Mouse (Mus musculus): Measurements from ENCODE around the gene Tnpo1. TPM values are rescaled to one million over a fixed set of nuclear protein-coding genes. Genes with fewer than 3 reads are reported as not detected.
A peak's percentile ranks its signal among the peaks of the same experiment; 100 is the strongest.
"Not testable (repeated sequence)": the region's sequence is repeated elsewhere in the genome, so short reads cannot be mapped to it uniquely, and the experiment has no call there.

The Tnpo1 gene
- total RNA-seq, 2 experiments from 2014 or later = 59.2 to 70.0 TPM

DNA sequence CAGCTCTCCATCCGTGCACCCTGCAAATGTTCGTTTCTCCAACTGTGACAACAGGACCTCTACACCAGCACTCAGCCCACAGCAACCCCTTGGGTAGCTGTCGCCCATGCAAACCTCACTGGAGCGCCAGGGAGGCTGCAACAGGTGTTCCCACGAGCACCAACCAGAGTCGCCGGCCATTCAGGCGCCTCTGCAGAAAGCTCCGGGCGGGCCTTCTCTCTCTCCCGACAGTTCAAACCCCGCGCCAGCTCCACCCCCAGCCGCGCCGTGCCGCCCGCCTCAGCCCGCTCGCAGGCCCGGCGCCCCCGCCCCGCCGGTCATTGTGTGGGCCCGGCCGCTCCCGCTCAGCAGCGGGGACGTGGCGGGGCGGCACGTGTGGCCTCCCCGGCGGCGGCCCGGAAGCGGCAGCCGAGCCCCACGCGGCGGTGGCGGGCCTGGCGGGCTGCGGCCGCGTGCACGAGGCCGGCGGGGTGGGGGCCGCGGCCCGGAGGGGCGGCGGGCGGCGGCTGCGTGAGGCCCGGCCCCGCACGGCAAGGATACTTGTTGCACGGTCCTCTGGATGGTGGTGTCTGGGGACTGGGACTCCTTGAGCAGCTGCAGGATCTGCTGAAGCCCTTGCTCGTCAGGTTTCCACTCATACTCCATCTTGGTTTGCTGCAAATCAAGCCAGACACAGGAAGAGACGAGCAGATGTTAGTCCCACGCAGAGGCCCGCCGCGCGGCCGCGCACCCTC, 35.9 kb downstream of the Tnpo1 start:
- peak; percentile 62 to 68 for DNase-seq

DNA sequence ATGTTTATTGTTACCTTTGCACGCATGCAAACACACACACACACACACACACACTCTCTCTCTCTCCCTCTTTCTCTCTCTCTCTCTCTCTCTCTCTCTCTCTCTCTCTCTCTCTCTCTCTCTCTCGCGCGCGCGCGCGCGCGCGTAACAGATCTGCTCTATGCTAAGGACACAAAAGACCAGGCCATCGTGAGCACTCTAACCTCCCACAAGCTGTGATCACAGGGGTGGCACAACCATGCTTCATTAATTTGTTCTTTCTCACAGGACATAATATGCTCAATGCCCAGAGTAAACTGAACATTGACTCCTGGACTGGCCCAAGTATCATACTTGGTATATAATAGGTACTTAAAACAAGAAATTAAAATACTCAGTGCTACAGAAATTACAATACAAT, 37.0 kb downstream of the Tnpo1 start:
- DNase-seq = no peak

- DNase-seq = no peak
These were observed 42.4 kb downstream of the Tnpo1 start for GRCm38 (mm10) chr13:98883774-98884173.

DNA sequence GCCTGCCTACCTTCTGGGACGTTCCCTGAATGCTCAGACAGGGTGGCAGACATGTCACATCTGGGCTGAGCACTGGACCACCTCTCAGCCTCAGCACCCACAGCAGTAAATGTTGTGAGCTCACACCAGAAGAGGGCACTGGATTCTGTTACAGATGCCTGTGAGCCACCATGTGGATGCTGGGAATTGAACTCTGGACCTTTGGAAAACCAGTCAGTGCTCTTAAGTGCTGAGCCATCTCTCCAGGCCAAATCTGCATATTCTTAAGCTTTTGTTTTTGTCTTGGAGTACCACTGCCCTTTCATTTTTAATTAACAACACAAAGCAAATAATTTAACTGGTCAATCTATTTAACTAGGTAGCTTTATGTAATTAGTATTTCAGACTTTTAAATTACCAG, 44.2 kb downstream of the Tnpo1 start:
- DNase-seq = no peak

GRCm38 (mm10) chr13:98880336-98880735, 45.8 kb downstream of the Tnpo1 start:
- DNase-seq = peak; percentile 52 to 65

GRCm38 (mm10) chr13:98879422-98879821, 46.8 kb downstream of the Tnpo1 start:
- DNase-seq = no peak

GRCm38 (mm10) chr13:98877165-98877564, 49.0 kb downstream of the Tnpo1 start:
- no peak for DNase-seq

DNA sequence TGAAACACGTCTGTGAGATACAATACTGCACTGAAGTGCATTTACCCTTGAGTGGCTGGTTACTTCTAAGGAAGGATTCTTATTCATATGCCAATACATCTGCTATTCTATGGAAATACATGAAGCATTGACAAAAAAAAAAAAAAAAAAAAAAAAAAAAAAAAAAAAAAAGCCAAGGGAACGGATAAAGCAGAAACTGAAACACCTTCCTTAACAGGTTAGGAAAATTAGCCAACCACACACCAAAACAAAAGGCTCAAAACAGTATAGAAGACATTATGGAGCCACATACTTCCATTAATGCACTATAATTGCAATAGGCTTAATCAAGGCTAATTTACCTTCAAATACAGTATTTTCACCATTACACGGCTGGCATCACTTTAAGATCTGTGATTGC, 51.5 kb downstream of the Tnpo1 start:
- DNase-seq = no peak

DNA sequence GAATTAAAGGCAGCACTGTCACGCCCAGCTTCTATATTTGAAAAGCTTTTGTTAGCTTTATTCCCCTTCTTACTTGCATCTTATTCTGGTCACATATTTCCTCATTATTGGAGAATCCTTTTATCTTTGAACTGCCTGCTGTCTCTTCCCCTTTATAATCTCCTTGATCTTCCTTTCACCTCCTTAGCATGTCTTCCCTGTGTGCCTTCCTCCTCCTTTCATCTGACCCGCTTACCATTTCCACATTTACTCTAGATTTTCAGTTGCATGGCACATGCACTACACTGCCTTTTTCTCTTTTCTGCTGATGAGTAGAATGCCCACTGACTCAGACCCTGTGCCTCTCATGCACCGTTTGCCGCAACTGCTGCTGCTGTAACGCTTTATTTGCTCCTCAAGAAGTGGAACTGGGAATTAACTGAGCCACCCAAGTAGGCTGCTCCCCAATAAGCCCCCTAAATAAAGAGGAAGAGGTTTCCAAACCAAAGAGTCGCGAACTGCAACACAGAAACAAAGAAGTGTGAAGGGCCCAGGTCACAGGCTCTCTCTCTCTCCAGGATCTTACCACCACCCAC, 53.8 kb downstream of the Tnpo1 start:
- DNase-seq = no peak

DNA sequence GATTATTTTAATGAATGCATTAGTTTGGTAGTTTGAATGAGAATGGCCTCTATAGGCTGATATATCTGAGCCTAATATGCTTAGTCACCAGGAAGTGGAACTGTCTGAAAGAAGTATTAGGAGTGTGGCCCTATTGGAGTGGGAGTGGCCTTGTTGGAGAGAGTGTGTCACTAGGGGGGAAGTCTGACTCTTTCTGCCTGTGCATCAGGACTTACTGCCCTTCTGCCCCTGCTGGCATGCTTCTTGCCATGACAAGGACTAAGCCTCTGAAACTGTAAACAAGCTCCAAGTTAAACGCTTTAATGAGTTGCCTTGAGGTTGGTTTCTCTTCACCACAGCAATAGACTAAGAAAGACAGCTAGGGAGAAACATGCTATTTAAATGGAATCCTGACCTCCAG, 54.9 kb downstream of the Tnpo1 start:
- peak in 1 of 2 experiments; percentile 32 for DNase-seq

DNA sequence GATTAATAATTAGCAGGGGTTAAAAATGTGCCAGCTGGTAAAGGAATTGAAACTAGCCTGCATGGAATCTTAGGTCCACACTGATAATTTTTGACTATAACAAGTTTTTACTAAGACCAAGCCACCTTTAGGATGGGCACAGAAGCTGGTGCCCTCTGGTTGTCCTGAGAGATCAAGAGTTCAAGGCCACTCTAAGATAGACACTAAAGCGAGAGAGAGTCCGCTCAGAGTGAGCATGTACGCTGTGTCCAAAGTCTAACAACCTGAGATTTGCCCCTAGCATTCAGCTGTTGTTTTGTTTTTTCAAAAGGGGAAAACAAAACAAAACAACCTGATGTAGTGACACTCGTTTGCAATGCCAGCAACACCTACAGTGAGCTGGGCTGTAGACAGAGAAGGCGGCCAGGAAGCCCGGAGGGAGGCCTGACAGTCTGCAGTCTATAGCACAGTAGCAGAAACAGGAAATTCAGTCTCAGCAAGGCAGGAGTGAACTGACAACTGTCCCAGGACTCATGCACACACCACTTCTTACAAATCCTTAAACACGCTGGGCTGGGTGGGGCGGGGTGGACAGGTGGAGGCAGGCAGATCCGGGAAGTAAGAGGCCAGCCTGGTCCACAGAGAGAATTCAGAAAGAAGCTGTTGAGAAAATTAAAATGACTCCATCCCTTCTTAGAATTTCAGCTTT, 57.8 kb downstream of the Tnpo1 start:
- DNase-seq = no peak

GRCm38 (mm10) chr13:98867810-98868209, 58.4 kb downstream of the Tnpo1 start:
- DNase-seq = peak; percentile 58 to 79

GRCm38 (mm10) chr13:98855291-98855690, 70.9 kb downstream of the Tnpo1 start:
- no peak for DNase-seq

- no peak for DNase-seq
These were observed 80.4 kb downstream of the Tnpo1 start for GRCm38 (mm10) chr13:98845794-98846193.

DNA sequence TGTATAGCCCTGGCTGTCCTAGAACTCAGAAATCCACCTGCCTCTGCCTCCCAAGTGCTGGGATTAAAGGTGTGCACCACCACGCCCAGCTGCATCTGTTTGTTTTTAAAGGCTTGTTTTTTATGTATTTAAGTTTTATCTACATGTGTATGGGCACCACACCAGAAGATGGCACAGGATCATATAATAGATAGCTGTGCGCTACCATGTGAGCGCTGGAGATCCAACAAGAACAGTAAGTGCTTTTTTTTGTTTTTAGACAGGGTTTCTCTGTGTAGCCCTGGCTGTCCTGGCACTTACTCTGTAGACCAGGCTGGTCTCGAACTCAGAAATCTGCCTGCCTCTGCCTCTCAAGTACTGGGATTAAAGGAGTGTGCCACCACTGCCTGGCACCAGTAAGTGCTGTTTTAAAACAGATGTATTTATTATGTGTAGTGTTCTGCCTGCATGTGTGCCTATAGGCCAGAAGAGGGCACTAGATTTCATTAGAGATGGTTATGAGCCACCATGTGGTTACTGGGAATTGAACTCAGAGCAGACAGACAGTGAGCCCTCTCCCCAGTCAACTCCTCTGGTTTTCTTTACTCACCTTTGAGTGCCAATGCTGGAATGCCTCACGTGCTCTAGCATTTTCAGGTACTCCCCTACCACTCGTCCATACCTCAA, 89.6 kb downstream of the Tnpo1 start:
- no peak for DNase-seq

DNA sequence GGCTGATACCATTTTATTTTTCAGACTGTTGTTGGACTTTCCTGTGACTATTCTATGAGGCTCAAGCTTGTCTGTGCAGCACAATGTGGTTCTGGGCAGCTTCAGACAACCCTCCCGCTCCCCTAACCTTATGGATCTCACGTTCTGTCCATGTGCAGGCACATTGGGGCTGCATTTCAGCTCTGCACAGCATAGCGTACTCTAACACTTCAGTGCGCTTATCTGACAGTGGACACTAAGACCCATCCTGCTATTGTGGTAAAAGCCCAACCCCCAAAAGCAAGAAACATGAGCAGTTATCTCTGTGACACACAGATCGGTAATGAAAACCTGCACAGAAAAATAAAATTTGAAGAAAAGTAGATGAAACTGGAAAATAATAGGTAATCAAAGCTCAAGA, 90.4 kb downstream of the Tnpo1 start:
- DNase-seq = no peak

DNA sequence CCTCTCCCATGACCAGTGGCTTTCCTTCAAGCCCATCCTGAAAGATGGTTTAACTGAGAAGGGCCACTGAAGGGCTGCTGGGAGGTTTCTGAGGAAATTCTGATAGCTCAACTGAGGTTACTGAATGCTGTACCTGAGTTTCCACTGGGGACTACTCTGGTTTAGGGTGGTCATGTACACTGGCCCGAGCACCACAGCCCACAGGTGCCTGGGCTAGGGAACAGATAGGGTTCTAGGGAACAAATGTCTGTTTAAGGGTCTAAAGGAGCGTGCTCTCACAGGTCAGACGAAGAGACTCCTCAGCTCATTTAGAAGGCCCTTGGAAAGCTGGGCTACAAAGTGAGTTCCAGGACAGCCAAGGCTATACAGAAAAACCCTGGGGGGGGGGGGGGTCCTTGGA, 91.5 kb downstream of the Tnpo1 start:
- no peak for DNase-seq

DNA sequence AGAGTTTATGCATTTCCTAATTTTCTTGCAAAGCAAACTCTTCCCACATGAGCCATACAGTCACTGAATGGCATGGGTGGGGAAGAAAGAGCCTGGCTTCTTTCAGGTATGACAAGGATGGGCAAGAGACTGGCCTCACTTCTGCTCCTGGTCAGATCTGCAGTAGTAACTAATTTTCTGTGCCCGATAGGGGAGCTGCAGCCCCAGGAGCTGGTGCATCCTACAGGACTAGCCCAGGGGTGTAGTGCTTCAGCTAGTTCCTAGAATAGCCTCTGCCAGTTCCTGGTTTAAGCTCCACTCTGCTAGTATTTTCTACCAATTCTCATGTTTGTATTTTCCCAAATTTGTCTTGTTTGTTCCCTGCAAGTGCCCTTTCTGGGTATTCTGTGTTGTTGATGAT, 92.0 kb downstream of the Tnpo1 start:
- peak in 1 of 2 experiments; percentile 4 for DNase-seq

DNA sequence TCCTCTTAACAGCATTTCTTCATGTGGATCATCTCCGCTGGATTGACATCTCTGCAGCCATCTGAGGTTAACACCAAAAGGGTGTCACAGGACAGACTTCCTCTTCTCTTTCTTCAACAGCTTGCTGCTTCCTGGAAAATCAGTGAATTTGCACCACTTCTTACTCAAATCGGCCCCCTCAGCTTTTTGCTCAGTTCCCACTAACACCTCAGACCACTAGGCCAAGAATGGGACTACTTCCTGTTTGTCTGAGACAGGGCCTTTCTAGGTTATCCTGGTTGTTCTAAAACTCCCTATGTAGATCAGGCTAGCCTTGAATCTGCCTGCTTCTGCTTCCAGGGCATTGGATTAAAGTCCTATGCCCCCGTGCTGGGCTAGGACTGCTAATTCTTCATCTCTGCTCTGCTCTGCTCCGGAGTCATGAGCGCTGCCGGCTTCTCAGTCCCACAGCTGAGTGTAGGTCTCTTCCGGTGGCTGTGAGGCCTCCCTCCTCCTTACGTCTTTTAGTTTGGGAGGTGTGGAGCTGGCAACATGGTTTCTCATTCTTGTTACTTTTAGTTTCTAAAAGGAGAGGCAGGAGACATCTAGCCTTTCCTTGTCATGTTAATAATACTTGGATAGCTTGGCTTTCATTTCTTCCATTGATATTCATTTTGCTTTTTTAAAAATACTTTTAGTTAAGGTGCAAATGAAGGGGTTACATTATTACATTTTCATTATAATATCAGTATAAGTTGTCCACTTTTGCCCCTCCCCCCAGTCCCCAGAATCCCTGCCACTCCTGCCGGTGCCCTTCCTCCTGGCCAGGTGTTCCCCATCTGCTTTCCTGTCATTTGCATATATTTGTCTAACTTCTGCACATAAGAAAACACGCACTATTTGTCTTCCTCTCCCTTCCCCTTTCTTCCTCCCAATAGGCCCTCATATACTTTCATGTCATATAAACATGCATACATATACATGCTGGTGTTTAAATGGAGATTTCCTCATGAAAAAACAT, 93.4 kb downstream of the Tnpo1 start:
- DNase-seq = peak in 1 of 2 experiments; percentile 34

DNA sequence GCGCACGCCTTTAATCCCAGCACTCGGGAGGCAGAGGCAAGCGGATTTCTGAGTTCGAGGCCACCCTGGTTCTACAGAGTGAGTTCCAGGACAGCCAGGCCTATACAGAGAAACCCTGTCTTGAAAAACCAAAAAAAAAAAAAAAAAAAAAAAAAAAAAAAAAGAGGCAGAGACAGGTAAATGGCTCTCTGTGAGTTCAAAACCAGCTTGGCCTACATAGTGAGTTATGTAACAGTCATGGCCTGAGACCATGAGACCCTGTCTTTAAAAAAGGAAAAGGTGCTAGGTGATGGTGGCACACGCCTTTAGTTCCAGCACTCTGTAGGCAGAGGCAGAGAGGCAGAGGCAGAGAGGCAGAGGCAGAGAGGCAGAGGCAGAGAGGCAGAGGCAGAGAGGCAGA, 97.2 kb downstream of the Tnpo1 start:
- DNase-seq = not testable (repeated sequence)

DNA sequence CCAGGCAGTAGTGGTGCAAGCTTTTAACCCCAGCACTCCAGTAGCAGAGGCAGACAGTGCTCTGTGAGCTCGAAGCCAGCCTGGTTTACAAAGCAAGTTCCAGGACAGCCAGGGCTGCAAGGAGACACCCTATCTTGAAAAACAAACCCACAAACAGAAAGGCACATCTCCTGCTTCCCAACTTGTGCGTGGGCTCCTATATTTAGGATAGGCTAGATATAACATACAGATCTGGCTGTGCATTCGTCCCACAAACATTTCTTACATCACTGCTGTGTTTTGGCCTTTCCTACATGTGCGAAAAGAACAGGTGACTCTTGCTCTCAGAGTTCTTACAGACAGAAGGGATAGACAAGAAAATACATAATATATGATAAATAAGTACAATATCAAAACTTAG, 100.6 kb downstream of the Tnpo1 start:
- DNase-seq = no peak

GRCm38 (mm10) chr13:98819094-98819493, 107.1 kb downstream of the Tnpo1 start:
- no peak for DNase-seq
